Mouse (Mus musculus) liver, adult 2 months (tissue): ENCODE data around the gene Rpl5.

ENCODE experiments used
- CTCF ChIP-seq: fragments of 200-500 bp; IDR thresholded peaks from 2 replicates; pipeline ENCODE4 v1.5.1; 2011; ENCODE audit warnings: low read depth, low read length, control low read depth
- POLR2A ChIP-seq: fragments of 200-500 bp; IDR thresholded peaks from 2 replicates; pipeline ENCODE4 v1.6.1; 2011; ENCODE audit warnings: low read length, control low read depth; ENCODE audit not compliant: insufficient read depth; ENCODE audit errors: extremely low read depth

DNA sequence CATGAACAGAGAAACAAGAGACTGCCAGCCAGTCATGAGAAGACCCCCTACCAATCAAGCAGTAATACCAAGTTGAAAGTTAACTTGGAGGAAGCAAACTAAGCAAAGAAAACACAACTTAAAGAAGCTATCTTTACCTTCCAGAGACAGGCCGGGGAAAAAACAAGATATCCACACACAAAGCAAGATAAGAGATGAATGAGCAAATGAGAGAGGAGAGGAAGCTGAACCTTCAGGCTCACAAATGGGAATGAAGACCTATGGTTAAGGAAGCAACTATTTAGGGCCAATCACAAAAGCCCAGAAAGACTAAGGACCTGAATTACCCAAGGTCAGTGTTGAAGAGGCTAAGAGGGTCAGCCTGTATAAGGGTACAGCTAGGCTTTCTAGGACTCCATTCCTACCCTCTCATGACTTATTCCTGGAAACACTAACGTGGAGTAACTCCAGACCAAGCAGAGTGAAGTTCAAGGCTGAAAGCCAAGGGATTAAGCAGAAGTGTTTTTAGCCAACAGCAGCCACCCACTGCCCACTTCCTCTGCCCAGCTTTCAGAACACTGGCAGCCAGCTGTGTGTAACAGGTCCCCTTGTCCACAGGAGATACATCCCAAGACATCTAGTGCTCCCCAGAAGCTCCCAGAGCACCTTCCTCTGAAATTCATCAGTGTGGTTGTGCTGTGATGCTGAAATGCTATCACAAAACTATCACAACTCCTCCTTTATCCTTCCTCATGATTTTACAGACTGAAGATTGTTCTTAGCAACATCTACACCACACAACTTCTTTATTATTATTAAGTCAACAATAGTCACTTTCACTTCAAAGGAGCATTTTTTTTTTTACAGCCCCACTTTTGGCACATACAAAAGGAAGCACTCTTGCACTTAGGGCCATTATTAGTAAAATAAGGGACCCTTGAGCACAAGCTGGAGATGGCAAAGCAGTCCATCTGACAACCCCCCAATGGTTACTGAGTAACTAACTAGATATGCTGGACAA lies 33.9 kb upstream of the Rpl5 start:
- no peak for TF ChIP-seq CTCF
- TF ChIP-seq POLR2A = no peak
